Mouse (Mus musculus): ENCODE data around the gene Dnajc7.

- TF ChIP-seq CTCF (IDR thresholded peaks at IDR 0.05; ENCODE audit: control insufficient read depth, insufficient read depth, insufficient read length) (no peak), USF1 (IDR thresholded peaks at IDR 0.05; ENCODE audit: low read depth) (no peak), MYOD1 (IDR thresholded peaks at IDR 0.05; ENCODE audit: control insufficient read depth, insufficient read length, low read depth) (no peak), MAX (IDR thresholded peaks at IDR 0.05) (no peak), CEBPB (IDR thresholded peaks at IDR 0.05; ENCODE audit: low read depth) (no peak)
Measured at GRCm38 (mm10) chr11:100595533-100595932, 24.4 kb downstream of the Dnajc7 start.

All from C2C12 (cell line).